Mouse (Mus musculus): ENCODE results near the gene Olfr457. TPM values are rescaled to one million over a fixed set of nuclear protein-coding genes. Genes with fewer than 3 reads are reported as not detected.
"Not testable (repeated sequence)": the region's sequence is repeated elsewhere in the genome, so short reads cannot be mapped to it uniquely, and the experiment has no call there.

Gene Olfr457
- not detected in 2 replicates for polyA plus RNA-seq (2015; fragmentation: Nextera tagmentation; extraction: Ambion mirVana)

DNA sequence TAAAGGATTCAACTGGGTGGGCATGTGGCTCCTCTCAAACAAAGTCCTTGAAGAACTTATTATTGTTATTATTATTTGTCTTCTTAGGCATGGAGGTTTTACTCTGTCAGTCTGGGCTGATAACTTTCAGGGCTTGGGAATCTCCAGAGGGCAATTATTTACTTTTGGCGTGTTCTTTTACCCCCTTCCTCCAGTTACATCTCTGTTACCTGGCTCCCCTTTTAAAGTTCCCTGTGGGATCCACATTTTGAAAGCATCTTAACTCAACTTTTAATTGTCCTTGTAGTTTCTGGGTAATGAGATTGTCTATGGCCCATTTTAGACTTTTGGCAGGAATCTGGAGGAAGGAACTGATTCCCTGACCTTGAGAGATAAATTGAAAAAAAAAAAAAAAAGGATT, at the start of gene Olfr457:
TSS of gene Olfr457 (minus strand) at position 101 of the 400 bp plus-strand sequence.
- Histone ChIP-seq H3K4me1 (ENCODE audit: control insufficient read depth, low read depth, low read length) (no peaks in the 10 kb centered on the region), H3K4me3 (ENCODE audit: low read depth, low read length) (no peak within 1 kb of the TSS), H3K27me3 (ENCODE audit: control insufficient read depth, insufficient read depth, low read depth, low read length) (no peaks in the 10 kb centered on the region), H3K9ac (ENCODE audit: low read depth, low read length) (no peak within 1 kb of the TSS), H3K9me3 (replicated peaks; ENCODE audit: control insufficient read depth, low read length) (no peaks in the 10 kb centered on the region), H3K36me3 (ENCODE audit: control insufficient read depth, insufficient read depth) (no peaks in the 10 kb centered on the region), H3K4me2 (ENCODE audit: low read depth, low read length) (no peak within 1 kb of the TSS), H3K27ac (ENCODE audit: low read length) (no peak within 1 kb of the TSS)
- WGBS (ENCODE audit: insufficient replicate concordance) = 51% methylated on average over 1 of the region's 1 CpGs
- no peak for ATAC-seq (ENCODE audit: low read depth)

- H3K4me2 ChIP-seq (ENCODE audit: low read depth, low read length) = no peak overlapping the region
- H3K27ac ChIP-seq (ENCODE audit: low read length) = no peak overlapping the region
- no peaks in the 10 kb centered on the region for H3K4me1 ChIP-seq (ENCODE audit: control insufficient read depth, low read depth, low read length)
- H3K4me3 ChIP-seq (ENCODE audit: low read depth, low read length) = no peak overlapping the region
- no peaks in the 10 kb centered on the region for H3K9me3 ChIP-seq (replicated peaks; ENCODE audit: control insufficient read depth, low read length)
- H3K27me3 ChIP-seq (ENCODE audit: control insufficient read depth, insufficient read depth, low read depth, low read length) = no peaks in the 10 kb centered on the region
- no peak for ATAC-seq (ENCODE audit: low read depth)
- WGBS (ENCODE audit: insufficient replicate concordance) = 49% methylated on average over 1 of the region's 1 CpGs
- no peak overlapping the region for H3K9ac ChIP-seq (ENCODE audit: low read depth, low read length)
- no peaks in the 10 kb centered on the region for H3K36me3 ChIP-seq (ENCODE audit: control insufficient read depth, insufficient read depth)
Measured at GRCm38 (mm10) chr6:42513461-42513860, 37.3 kb upstream of the Olfr457 start.

- Histone ChIP-seq H3K27me3 (ENCODE audit: control insufficient read depth, insufficient read depth, low read depth, low read length) (no peaks in the 10 kb centered on the region), H3K9me3 (replicated peaks; ENCODE audit: control insufficient read depth, low read length) (no peaks in the 10 kb centered on the region), H3K9ac (ENCODE audit: low read depth, low read length) (no peak overlapping the region), H3K36me3 (ENCODE audit: control insufficient read depth, insufficient read depth) (no peaks in the 10 kb centered on the region), H3K27ac (ENCODE audit: low read length) (no peak overlapping the region), H3K4me3 (ENCODE audit: low read depth, low read length) (no peak overlapping the region), H3K4me2 (ENCODE audit: low read depth, low read length) (no peak overlapping the region), H3K4me1 (ENCODE audit: control insufficient read depth, low read depth, low read length) (no peaks in the 10 kb centered on the region)
- ATAC-seq (ENCODE audit: low read depth) = no peak
Measured at GRCm38 (mm10) chr6:42509311-42509710, 33.2 kb upstream of the Olfr457 start.

DNA sequence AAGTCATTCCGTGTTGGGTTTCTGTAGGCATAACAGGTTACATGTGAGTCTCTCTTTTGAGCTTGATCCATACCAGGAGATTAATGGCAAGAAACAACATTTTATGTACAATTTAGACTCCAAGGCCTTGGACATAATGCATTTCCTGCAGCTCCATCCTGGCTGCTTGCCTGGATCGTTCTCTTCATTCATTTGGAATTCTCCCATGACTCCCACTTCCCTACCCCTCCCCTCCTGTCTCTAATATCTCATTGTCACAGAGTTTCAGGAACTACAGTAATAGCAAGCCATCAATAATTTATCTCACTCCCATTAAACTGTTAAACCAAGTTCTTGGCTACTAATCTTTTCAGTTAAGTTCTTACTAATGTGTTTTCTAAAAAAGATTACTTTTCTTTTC, 27.3 kb upstream of the Olfr457 start:
- Histone ChIP-seq H3K36me3 (ENCODE audit: control insufficient read depth, insufficient read depth) (no peaks in the 10 kb centered on the region), H3K4me1 (ENCODE audit: control insufficient read depth, low read depth, low read length) (no peaks in the 10 kb centered on the region), H3K4me2 (ENCODE audit: low read depth, low read length) (no peak overlapping the region), H3K9ac (ENCODE audit: low read depth, low read length) (no peak overlapping the region), H3K27ac (ENCODE audit: low read length) (no peak overlapping the region), H3K4me3 (ENCODE audit: low read depth, low read length) (no peak overlapping the region), H3K9me3 (replicated peaks; ENCODE audit: control insufficient read depth, low read length) (no peaks in the 10 kb centered on the region), H3K27me3 (ENCODE audit: control insufficient read depth, insufficient read depth, low read depth, low read length) (no peaks in the 10 kb centered on the region)
- 63% methylated on average over 2 of the region's 2 CpGs for WGBS (ENCODE audit: insufficient replicate concordance)
- ATAC-seq (ENCODE audit: low read depth) = no peak

DNA sequence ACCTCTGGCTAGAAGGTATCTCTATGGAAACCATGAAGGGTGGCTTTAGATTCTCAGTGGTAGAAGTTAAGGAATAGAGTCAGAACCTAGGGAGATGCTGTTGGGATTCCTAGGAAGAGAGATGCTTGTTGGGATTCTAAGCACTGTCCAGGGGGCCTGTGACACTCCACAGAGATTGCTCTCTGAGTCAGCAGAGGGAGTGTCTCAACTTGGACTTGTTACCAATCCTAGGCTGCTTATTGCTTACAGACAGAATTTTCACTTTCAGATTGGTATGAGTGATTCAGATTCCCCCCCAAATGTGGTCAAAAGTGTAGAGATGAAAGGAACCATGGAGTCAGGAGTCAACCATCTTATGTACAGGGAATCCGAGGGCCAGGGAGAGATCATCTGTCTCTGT, 13.6 kb upstream of the Olfr457 start:
- Histone ChIP-seq H3K4me2 (ENCODE audit: low read depth, low read length) (no peak overlapping the region), H3K9ac (ENCODE audit: low read depth, low read length) (no peak overlapping the region), H3K27me3 (ENCODE audit: control insufficient read depth, insufficient read depth, low read depth, low read length) (no peaks in the 10 kb centered on the region), H3K4me3 (ENCODE audit: low read depth, low read length) (no peak overlapping the region), H3K4me1 (ENCODE audit: control insufficient read depth, low read depth, low read length) (no peaks in the 10 kb centered on the region), H3K9me3 (replicated peaks; ENCODE audit: control insufficient read depth, low read length) (no peaks in the 10 kb centered on the region), H3K36me3 (ENCODE audit: control insufficient read depth, insufficient read depth) (no peaks in the 10 kb centered on the region), H3K27ac (ENCODE audit: low read length) (no peak overlapping the region)
- 50% methylated on average over 1 of the region's 1 CpGs for WGBS (ENCODE audit: insufficient replicate concordance)
- no peak for ATAC-seq (ENCODE audit: low read depth)

- no peak within 1 kb of the TSS for H3K27ac ChIP-seq (ENCODE audit: low read length)
- no peak for ATAC-seq (ENCODE audit: low read depth)
- H3K36me3 ChIP-seq (ENCODE audit: control insufficient read depth, insufficient read depth) = no peaks in the 10 kb centered on the region
- H3K9ac ChIP-seq (ENCODE audit: low read depth, low read length) = no peak within 1 kb of the TSS
- WGBS (ENCODE audit: insufficient replicate concordance) = 41% methylated on average over 1 of the region's 1 CpGs
- H3K4me1 ChIP-seq (ENCODE audit: control insufficient read depth, low read depth, low read length) = no peaks in the 10 kb centered on the region
- H3K9me3 ChIP-seq (replicated peaks; ENCODE audit: control insufficient read depth, low read length) = no peaks in the 10 kb centered on the region
- no peak within 1 kb of the TSS for H3K4me3 ChIP-seq (ENCODE audit: low read depth, low read length)
- no peaks in the 10 kb centered on the region for H3K27me3 ChIP-seq (ENCODE audit: control insufficient read depth, insufficient read depth, low read depth, low read length)
- H3K4me2 ChIP-seq (ENCODE audit: low read depth, low read length) = no peak within 1 kb of the TSS
Measured at GRCm38 (mm10) chr6:42487114-42487513, 11.0 kb upstream of the Olfr457 start, which contains the start of gene Olfr456. Gene Olfr456, minus strand, starts transcription at chr6:42487214.

GRCm38 (mm10) chr6:42484633-42485032, 8.5 kb upstream of the Olfr457 start:
- no peak for ATAC-seq (ENCODE audit: low read depth)
- H3K4me2 ChIP-seq (ENCODE audit: low read depth, low read length) = no peak overlapping the region
- no peaks in the 10 kb centered on the region for H3K36me3 ChIP-seq (ENCODE audit: control insufficient read depth, insufficient read depth)
- no peak overlapping the region for H3K27ac ChIP-seq (ENCODE audit: low read length)
- H3K9me3 ChIP-seq (replicated peaks; ENCODE audit: control insufficient read depth, low read length) = no peaks in the 10 kb centered on the region
- no peak overlapping the region for H3K9ac ChIP-seq (ENCODE audit: low read depth, low read length)
- H3K27me3 ChIP-seq (ENCODE audit: control insufficient read depth, insufficient read depth, low read depth, low read length) = no peaks in the 10 kb centered on the region
- H3K4me1 ChIP-seq (ENCODE audit: control insufficient read depth, low read depth, low read length) = no peaks in the 10 kb centered on the region
- H3K4me3 ChIP-seq (ENCODE audit: low read depth, low read length) = no peak overlapping the region

GRCm38 (mm10) chr6:42471298-42471697, 4.8 kb downstream of the Olfr457 start:
- not testable (repeated sequence) for H3K4me2 ChIP-seq (ENCODE audit: low read depth, low read length); H3K36me3 ChIP-seq (ENCODE audit: control insufficient read depth, insufficient read depth); H3K9ac ChIP-seq (ENCODE audit: low read depth, low read length); H3K27ac ChIP-seq (ENCODE audit: low read length); ATAC-seq (ENCODE audit: low read depth); H3K27me3 ChIP-seq (ENCODE audit: control insufficient read depth, insufficient read depth, low read depth, low read length); H3K4me3 ChIP-seq (ENCODE audit: low read depth, low read length); H3K9me3 ChIP-seq (replicated peaks; ENCODE audit: control insufficient read depth, low read length); H3K4me1 ChIP-seq (ENCODE audit: control insufficient read depth, low read depth, low read length)
- WGBS (ENCODE audit: insufficient replicate concordance) = 73% methylated on average over 4 of the region's 4 CpGs

DNA sequence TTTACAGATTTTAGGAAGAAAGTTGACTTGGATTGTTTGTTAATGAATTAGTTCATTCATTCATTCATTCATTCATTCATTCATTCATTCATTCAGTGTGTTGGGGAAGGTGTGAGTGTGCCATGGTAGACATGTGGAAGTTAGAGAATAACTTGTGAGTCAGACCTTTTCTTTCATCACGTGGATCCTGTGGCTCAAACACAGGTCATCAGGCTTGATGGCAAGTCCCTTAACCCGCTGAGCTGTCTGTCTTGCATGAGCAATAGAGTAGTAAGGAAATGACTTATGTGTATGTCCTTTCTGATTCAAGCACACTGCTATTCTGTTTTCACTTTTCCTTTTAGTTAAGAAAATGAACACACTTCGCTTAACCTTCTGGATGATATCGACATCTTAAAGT, 5.6 kb downstream of the Olfr457 start:
- ATAC-seq (ENCODE audit: low read depth) = no peak
- no peaks in the 10 kb centered on the region for H3K36me3 ChIP-seq (ENCODE audit: control insufficient read depth, insufficient read depth)
- H3K27me3 ChIP-seq (ENCODE audit: control insufficient read depth, insufficient read depth, low read depth, low read length) = no peaks in the 10 kb centered on the region
- 64% methylated on average over 4 of the region's 4 CpGs for WGBS (ENCODE audit: insufficient replicate concordance)
- H3K4me3 ChIP-seq (ENCODE audit: low read depth, low read length) = no peak overlapping the region
- no peaks in the 10 kb centered on the region for H3K9me3 ChIP-seq (replicated peaks; ENCODE audit: control insufficient read depth, low read length)
- H3K9ac ChIP-seq (ENCODE audit: low read depth, low read length) = no peak overlapping the region
- no peak overlapping the region for H3K27ac ChIP-seq (ENCODE audit: low read length)
- no peak overlapping the region for H3K4me2 ChIP-seq (ENCODE audit: low read depth, low read length)
- no peaks in the 10 kb centered on the region for H3K4me1 ChIP-seq (ENCODE audit: control insufficient read depth, low read depth, low read length)

DNA sequence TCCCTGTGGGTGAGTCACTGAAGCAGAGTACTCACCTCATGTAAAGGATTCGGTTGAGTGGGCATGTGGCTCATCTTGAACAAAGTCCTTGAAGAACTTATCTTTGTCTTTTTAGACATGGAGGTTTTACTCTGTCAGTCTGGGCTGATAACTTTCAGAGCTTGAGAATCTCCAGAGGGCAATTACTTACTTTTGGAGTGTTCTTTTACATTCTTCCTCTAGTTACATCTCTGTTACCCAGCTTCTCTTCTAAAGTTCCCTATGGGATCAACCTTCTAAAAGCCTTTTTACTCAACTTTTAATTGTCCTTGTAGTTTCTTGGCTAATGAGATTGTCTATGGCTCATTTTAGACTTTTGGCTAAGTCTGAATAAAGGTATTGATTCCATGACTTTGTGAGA, 11.0 kb downstream of the Olfr457 start, which contains the start of gene Olfr458:
TSS of gene Olfr458 (minus strand) at position 101 of the 400 bp plus-strand sequence.
- H3K9me3 ChIP-seq (replicated peaks; ENCODE audit: control insufficient read depth, low read length) = no peaks in the 10 kb centered on the region
- no peak within 1 kb of the TSS for H3K4me2 ChIP-seq (ENCODE audit: low read depth, low read length)
- H3K9ac ChIP-seq (ENCODE audit: low read depth, low read length) = no peak within 1 kb of the TSS
- H3K4me1 ChIP-seq (ENCODE audit: control insufficient read depth, low read depth, low read length) = no peaks in the 10 kb centered on the region
- H3K4me3 ChIP-seq (ENCODE audit: low read depth, low read length) = no peak within 1 kb of the TSS
- ATAC-seq (ENCODE audit: low read depth) = no peak
- H3K36me3 ChIP-seq (ENCODE audit: control insufficient read depth, insufficient read depth) = no peaks in the 10 kb centered on the region
- WGBS (ENCODE audit: insufficient replicate concordance) = 42% methylated on average over 1 of the region's 1 CpGs
- H3K27me3 ChIP-seq (ENCODE audit: control insufficient read depth, insufficient read depth, low read depth, low read length) = no peaks in the 10 kb centered on the region
- H3K27ac ChIP-seq (ENCODE audit: low read length) = no peak within 1 kb of the TSS

Measured in liver, embryonic 16.5 days (tissue).